Mouse (Mus musculus) kidney, adult 2 months (tissue): ENCODE results near the gene Hist1h4h.
"Not testable (repeated sequence)": the region's sequence is repeated elsewhere in the genome, so short reads cannot be mapped to it uniquely, and the experiment has no call there.

ENCODE experiments used
- CTCF ChIP-seq: fragments of 200-500 bp; conservative IDR thresholded peaks from 2 replicates; pipeline ENCODE4 v1.5.1; 2011; ENCODE audit warnings: low read depth, mild to moderate bottlenecking, control low read depth, low read length, moderate library complexity, mixed read lengths; ENCODE audit not compliant: insufficient read depth, insufficient read length
- POLR2A ChIP-seq: fragments of 200-500 bp; IDR thresholded peaks from one replicate; pipeline ENCODE4 v1.6.1; 2011; ENCODE audit warnings: low read depth, low read length, control low read depth

DNA sequence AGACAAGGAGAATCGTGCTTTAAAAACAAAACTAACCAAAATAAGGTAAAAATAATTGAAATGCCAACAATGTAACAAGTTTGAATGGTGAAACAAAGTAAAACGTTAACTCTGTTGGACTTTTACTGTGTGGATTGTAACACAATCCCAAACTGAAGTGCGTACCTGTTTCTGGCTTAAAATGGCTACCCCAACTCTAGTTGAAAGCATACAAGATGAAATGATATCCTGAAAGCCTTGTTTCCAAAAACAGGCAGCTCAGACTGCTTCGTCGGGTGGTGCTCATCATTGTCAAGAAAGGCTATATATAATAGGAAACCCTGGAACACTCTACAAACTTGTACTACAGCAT, 30.7 kb downstream of the Hist1h4h start:
- not testable (repeated sequence) for TF ChIP-seq CTCF, POLR2A
